Mouse (Mus musculus) ES-Bruce4 (cell line): Measurements from ENCODE around the gene Zswim1. TPM values are rescaled to one million over a fixed set of nuclear protein-coding genes. Genes with fewer than 3 reads are reported as not detected.

ENCODE experiments used
- H3K27ac ChIP-seq: 2 replicates; pipeline ENCODE4 v1.5.1; 2012; ENCODE audit warnings: low read length, inconsistent platforms; ENCODE audit not compliant: insufficient read depth
- H3K27me3 ChIP-seq: 2 replicates; pipeline ENCODE4 v1.6.1; 2012; ENCODE audit warnings: mild to moderate bottlenecking, low read length, inconsistent platforms; ENCODE audit not compliant: control insufficient read depth, poor library complexity, insufficient read depth, severe bottlenecking
- H3K36me3 ChIP-seq: 2 replicates; pipeline ENCODE4 v1.6.1; 2012; ENCODE audit warnings: inconsistent platforms, mild to moderate bottlenecking, low read length, moderate library complexity; ENCODE audit not compliant: control insufficient read depth, poor library complexity, insufficient read depth, severe bottlenecking
- H3K4me1 ChIP-seq: one replicate; pipeline ENCODE4 v1.8.1; 2011; ENCODE audit warnings: low read length; ENCODE audit not compliant: control insufficient read depth, insufficient read depth
- H3K4me3 ChIP-seq: 2 replicates; pipeline ENCODE4 v1.5.1; 2011; ENCODE audit warnings: low read depth, mild to moderate bottlenecking, low read length
- H3K9ac ChIP-seq: 2 replicates; pipeline ENCODE4 v1.6.1; 2012; ENCODE audit warnings: low read depth, mild to moderate bottlenecking, inconsistent platforms; ENCODE audit not compliant: poor library complexity, severe bottlenecking
- H3K9me3 ChIP-seq: replicated peaks from 2 replicates; pipeline ENCODE4 v1.6.1; 2012; ENCODE audit warnings: mild to moderate bottlenecking, low read length, inconsistent platforms; ENCODE audit not compliant: control insufficient read depth, poor library complexity, insufficient read depth, severe bottlenecking
- CTCF ChIP-seq: IDR thresholded peaks from one replicate; pipeline ENCODE4 v1.8.1; 2011; ENCODE audit warnings: low read depth, low read length
- EP300 ChIP-seq: IDR thresholded peaks from 2 replicates; pipeline ENCODE4 v1.6.1; 2011; ENCODE audit warnings: low read depth, low read length; ENCODE audit not compliant: insufficient read depth
- POLR2A ChIP-seq: IDR thresholded peaks from one replicate; pipeline ENCODE4 v1.8.1; 2011; ENCODE audit warnings: low read length; ENCODE audit not compliant: insufficient read depth
- polyA plus RNA-seq: library from polyadenylated mRNA; stranded (reverse); fragments of >200 nt; gene quantifications from 2 replicates; pipeline ENCODE4 v1.2.4, GENCODE M21; 2011; ENCODE audit warnings: low read depth; ENCODE audit not compliant: missing spikeins, insufficient read depth, insufficient read length

The Zswim1 gene
- polyA plus RNA-seq, 1 experiment = 39.5 TPM

GRCm38 (mm10) chr2:164784869-164785420, 37.5 kb upstream of the Zswim1 start:
- Histone ChIP-seq H3K27ac (no peak overlapping the region), H3K27me3 (no peaks in the 10 kb centered on the region), H3K4me3 (peak overlapping the region; percentile 86), H3K9me3 (no peaks in the 10 kb centered on the region), H3K36me3 (no peaks in the 10 kb centered on the region), H3K9ac (peak overlapping the region; percentile 82), H3K4me1 (peaks cover 10% of the 10 kb centered on the region)
- TF ChIP-seq POLR2A (no peak), CTCF (no peak), EP300 (no peak)

GRCm38 (mm10) chr2:164785481-164786387, 36.8 kb upstream of the Zswim1 start, which contains the start of gene Snx21:
Gene Snx21 (plus strand): TSS chr2:164785823.
- Histone ChIP-seq H3K27ac (no peak within 1 kb of the TSS), H3K9ac (peak within 1 kb of the TSS; percentile 82), H3K4me3 (peak within 1 kb of the TSS; percentile 86), H3K27me3 (no peaks in the 10 kb centered on the region), H3K36me3 (no peaks in the 10 kb centered on the region), H3K4me1 (peaks cover 13% of the 10 kb centered on the region), H3K9me3 (no peaks in the 10 kb centered on the region)
- TF ChIP-seq CTCF = no peak
- TF ChIP-seq EP300 = no peak
- peak; percentile 15 for TF ChIP-seq POLR2A

- TF ChIP-seq CTCF = no peak
- TF ChIP-seq EP300 = no peak
- no peak for TF ChIP-seq POLR2A
- Histone ChIP-seq H3K4me1 (peaks cover 13% of the 10 kb centered on the region), H3K36me3 (no peaks in the 10 kb centered on the region), H3K27me3 (no peaks in the 10 kb centered on the region), H3K27ac (no peak overlapping the region), H3K9me3 (no peaks in the 10 kb centered on the region), H3K9ac (peak overlapping the region; percentile 82), H3K4me3 (peak overlapping the region; percentile 86)
Observed at GRCm38 (mm10) chr2:164786388-164786885, 36.0 kb upstream of the Zswim1 start.

- Histone ChIP-seq H3K9me3 (no peaks in the 10 kb centered on the region), H3K9ac (no peak overlapping the region), H3K27me3 (no peaks in the 10 kb centered on the region), H3K4me1 (peaks cover 13% of the 10 kb centered on the region), H3K4me3 (no peak overlapping the region), H3K27ac (no peak overlapping the region), H3K36me3 (no peaks in the 10 kb centered on the region)
- TF ChIP-seq EP300 (no peak), CTCF (no peak), POLR2A (no peak)
Observed at GRCm38 (mm10) chr2:164787032-164787431, 35.5 kb upstream of the Zswim1 start.

- Histone ChIP-seq H3K36me3 (no peaks in the 10 kb centered on the region), H3K4me1 (peaks cover 13% of the 10 kb centered on the region), H3K27ac (no peak overlapping the region), H3K9me3 (no peaks in the 10 kb centered on the region), H3K27me3 (no peaks in the 10 kb centered on the region), H3K9ac (no peak overlapping the region), H3K4me3 (no peak overlapping the region)
- TF ChIP-seq CTCF (no peak), EP300 (no peak), POLR2A (no peak)
Observed at GRCm38 (mm10) chr2:164787779-164788178, 34.7 kb upstream of the Zswim1 start.

GRCm38 (mm10) chr2:164788411-164788810, 34.1 kb upstream of the Zswim1 start:
- no peak overlapping the region for H3K9ac ChIP-seq
- H3K27ac ChIP-seq = no peak overlapping the region

More at GRCm38 (mm10) chr2:164788411-164788810, 34.1 kb upstream of the Zswim1 start:
- no peak for TF ChIP-seq POLR2A
- TF ChIP-seq EP300 = no peak
- no peak for TF ChIP-seq CTCF
- Histone ChIP-seq H3K27me3 (no peaks in the 10 kb centered on the region), H3K4me1 (peaks cover 13% of the 10 kb centered on the region), H3K9me3 (no peaks in the 10 kb centered on the region), H3K36me3 (no peaks in the 10 kb centered on the region), H3K4me3 (no peak overlapping the region)
